Mouse (Mus musculus): Measurements from ENCODE around the gene Myrf. TPM values are rescaled to one million over a fixed set of nuclear protein-coding genes. Genes with fewer than 3 reads are reported as not detected.

The Myrf gene
- polyA plus RNA-seq, 1 experiment from 2014 or later = 11.1 TPM

DNA sequence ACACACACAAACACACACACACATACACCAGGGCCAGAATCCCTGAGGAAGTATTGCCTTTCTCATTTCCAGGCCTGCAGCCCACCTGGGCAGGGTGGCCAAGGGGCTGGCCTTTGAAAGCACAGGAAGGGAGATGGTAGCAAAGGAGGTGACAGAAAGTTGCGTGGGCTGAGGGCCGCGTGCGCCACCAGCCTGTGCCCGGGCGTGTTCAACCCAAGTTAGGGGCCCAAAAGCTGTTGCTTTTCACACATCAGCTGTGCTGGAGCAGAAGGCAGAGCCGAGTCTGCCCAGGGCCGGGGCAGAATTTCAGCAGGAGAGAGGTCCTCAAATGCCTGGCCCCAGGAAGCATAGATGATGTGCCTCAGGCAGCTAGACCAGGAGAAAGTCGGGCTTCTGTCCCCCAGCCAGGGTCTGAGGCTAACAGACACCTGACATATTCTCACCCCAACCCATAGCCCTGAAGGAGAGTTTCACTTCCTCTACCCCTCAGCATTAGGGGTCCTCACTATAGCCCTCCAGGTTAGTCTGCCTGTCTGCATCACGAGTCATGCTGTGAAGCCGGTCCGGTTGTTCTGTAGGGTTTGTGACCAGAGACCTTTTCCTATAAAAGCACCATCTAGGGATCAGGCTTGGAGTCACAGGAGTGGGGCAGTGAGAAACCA is 36.1 kb upstream of the Myrf start:
- H3K27ac ChIP-seq (replicated peaks) = 0 out of 2 replicates have a peak overlapping the region, but pooled peaks have one; percentile 34
- no peak for ATAC-seq (ENCODE audit: extremely low read depth, insufficient number of reproducible peaks, low FRiP score, low TSS enrichment)
- 0 out of 2 replicates have a peak overlapping the region, but pooled peaks have one; percentile 2 for H3K9ac ChIP-seq
- H3K4me1 ChIP-seq = peaks cover 79% of the 10 kb centered on the region
- no peak overlapping the region for H3K4me3 ChIP-seq
- H3K36me3 ChIP-seq = no peaks in the 10 kb centered on the region
- WGBS = 69% methylated on average over 12 of the region's 12 CpGs
- H3K9me3 ChIP-seq = no peaks in the 10 kb centered on the region
- peaks cover 8% of the 10 kb centered on the region; the same call in 1 of the 2 replicates for H3K27me3 ChIP-seq (replicated peaks)
- peak overlapping the region; percentile 49 for H3K4me2 ChIP-seq

DNA sequence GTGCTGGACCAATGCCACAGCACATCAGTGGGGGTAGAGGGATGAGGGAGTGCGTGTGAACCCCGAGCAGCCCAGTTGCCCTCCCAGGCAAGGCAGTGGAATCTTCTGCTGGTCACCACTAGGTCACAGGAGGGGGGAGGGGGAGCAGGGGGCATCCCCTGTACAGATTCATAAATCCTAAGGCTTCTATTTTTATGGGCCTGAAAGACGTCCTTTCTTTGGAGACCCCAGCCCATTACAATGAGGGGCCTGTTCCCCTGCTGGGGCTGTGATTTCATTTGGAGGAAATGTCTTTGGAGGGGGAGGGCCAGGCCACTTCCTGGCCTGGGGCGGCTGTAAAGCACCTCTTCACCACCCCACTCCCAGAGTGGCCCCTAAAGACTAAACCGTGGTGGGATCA is 33.5 kb upstream of the Myrf start:
- Histone ChIP-seq H3K4me3 (no peak overlapping the region), H3K27ac (replicated peaks) (no peak overlapping the region), H3K4me2 (no peak overlapping the region), H3K9me3 (no peaks in the 10 kb centered on the region), H3K9ac (no peak overlapping the region), H3K27me3 (replicated peaks) (peaks cover 11% of the 10 kb centered on the region; the same call in 1 of the 2 replicates), H3K4me1 (peaks cover 53% of the 10 kb centered on the region), H3K36me3 (no peaks in the 10 kb centered on the region)
- no peak for ATAC-seq (ENCODE audit: extremely low read depth, insufficient number of reproducible peaks, low FRiP score, low TSS enrichment)
- WGBS = 51% methylated on average over 5 of the region's 5 CpGs

DNA sequence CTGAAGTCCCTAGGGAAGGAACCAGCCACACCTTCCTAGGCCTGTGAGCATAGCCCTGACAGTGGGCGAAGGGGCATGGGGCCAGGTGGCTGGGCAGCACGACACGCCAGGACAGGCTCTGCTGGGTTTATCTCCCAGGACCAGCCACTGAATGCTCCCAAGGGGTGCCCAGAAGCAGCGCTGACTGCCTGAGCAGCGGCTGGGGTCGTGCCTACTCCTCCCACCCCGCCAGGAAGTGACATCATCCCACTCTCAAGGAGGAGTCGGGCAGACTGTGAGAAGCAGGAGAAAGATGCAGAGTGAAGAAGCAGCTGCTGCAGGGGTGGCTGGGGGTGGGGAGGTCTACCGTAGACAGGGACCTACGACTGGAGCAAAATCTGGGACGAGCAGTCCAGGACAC is 32.2 kb upstream of the Myrf start:
- Histone ChIP-seq H3K9ac (peak overlapping the region; percentile 61), H3K4me1 (peaks cover 40% of the 10 kb centered on the region), H3K27ac (replicated peaks) (peak overlapping the region; percentile 56), H3K9me3 (no peaks in the 10 kb centered on the region), H3K4me2 (peak overlapping the region; percentile 48), H3K27me3 (replicated peaks) (0 out of 2 replicates have a peak, but pooled peaks cover 11% of the 10 kb centered on the region), H3K36me3 (no peaks in the 10 kb centered on the region), H3K4me3 (0 out of 2 replicates have a peak overlapping the region, but pooled peaks have one; percentile 16)
- no peak for ATAC-seq (ENCODE audit: extremely low read depth, insufficient number of reproducible peaks, low FRiP score, low TSS enrichment)
- 29% methylated on average over 11 of the region's 11 CpGs for WGBS

DNA sequence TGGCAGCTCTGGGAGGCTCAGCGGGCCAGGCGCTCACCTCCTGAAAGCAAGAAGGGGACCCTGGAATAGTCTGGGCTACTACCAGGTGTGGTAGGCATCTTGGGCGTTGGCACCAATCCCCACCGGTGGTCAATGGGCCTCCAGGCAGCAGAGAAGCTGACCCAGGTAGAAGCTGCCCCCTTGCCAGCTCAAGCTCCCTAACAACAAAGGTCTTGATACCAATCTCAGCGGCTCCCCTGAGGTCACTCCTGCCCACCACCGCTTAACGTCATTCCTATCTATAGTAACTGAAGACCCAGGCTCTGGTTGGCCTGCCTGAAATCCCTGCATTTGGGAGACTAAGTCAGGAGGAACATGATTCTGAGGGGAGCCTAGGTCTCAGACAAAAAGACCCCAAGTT is 31.0 kb upstream of the Myrf start:
- Histone ChIP-seq H3K9me3 (no peaks in the 10 kb centered on the region), H3K4me3 (no peak overlapping the region), H3K36me3 (no peaks in the 10 kb centered on the region), H3K27ac (replicated peaks) (no peak overlapping the region), H3K4me1 (peaks cover 38% of the 10 kb centered on the region), H3K9ac (no peak overlapping the region), H3K27me3 (replicated peaks) (0 out of 2 replicates have a peak, but pooled peaks cover 11% of the 10 kb centered on the region), H3K4me2 (no peak overlapping the region)
- no peak for ATAC-seq (ENCODE audit: extremely low read depth, insufficient number of reproducible peaks, low FRiP score, low TSS enrichment)
- WGBS = 80% methylated on average over 7 of the region's 7 CpGs

DNA sequence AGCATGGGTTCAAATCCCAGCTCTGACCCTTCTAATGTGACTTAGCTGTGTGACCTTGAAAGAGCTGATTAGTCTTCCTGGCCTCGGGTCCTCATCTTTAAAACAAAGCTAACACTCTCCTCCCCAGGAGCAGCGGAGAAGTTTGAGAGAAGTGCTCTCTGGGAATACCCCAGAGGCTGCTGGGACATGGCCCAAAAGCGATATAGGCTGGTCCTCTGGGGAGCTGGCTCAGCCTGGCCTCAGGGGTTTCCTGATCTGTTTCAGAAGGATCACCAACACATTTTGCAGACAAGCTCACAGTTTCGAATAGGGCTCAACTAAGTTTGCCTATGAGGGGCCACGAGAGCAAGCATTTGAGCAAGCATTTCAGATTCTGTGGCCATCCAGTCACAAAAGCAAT is 29.8 kb upstream of the Myrf start:
- Histone ChIP-seq H3K27ac (replicated peaks) (no peak overlapping the region), H3K4me1 (peaks cover 39% of the 10 kb centered on the region), H3K9me3 (no peaks in the 10 kb centered on the region), H3K36me3 (no peaks in the 10 kb centered on the region), H3K9ac (no peak overlapping the region), H3K4me3 (no peak overlapping the region), H3K27me3 (replicated peaks) (0 out of 2 replicates have a peak, but pooled peaks cover 4% of the 10 kb centered on the region), H3K4me2 (no peak overlapping the region)
- ATAC-seq (ENCODE audit: extremely low read depth, insufficient number of reproducible peaks, low FRiP score, low TSS enrichment) = no peak
- 79% methylated on average over 5 of the region's 5 CpGs for WGBS

DNA sequence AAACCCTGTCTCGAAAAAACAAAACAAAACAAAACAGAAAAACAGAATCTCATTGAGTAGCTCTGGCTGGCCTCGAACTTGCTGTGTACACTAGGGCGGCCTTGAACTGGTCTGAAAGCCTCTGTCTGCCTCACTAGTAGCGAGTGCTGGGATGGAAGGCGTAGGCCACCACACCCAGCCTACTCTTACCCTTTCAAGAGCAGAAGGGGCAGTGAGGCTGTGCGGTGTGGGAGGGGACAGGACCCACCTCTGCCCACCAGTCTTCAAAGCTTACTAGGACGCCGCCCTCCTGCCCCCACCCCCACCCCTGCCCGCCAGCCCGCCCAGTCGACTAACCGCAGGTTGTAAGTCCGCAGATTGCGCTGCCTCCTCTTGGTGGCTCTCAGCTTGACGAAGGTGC is 28.3 kb upstream of the Myrf start:
- H3K27ac ChIP-seq (replicated peaks) = no peak overlapping the region
- H3K9ac ChIP-seq = no peak overlapping the region
- peaks cover 17% of the 10 kb centered on the region for H3K27me3 ChIP-seq (replicated peaks)
- H3K4me3 ChIP-seq = no peak overlapping the region
- no peaks in the 10 kb centered on the region for H3K36me3 ChIP-seq
- no peaks in the 10 kb centered on the region for H3K9me3 ChIP-seq
- 70% methylated on average over 15 of the region's 15 CpGs for WGBS
- no peak for ATAC-seq (ENCODE audit: extremely low read depth, insufficient number of reproducible peaks, low FRiP score, low TSS enrichment)
- no peak overlapping the region for H3K4me2 ChIP-seq
- H3K4me1 ChIP-seq = peaks cover 34% of the 10 kb centered on the region

DNA sequence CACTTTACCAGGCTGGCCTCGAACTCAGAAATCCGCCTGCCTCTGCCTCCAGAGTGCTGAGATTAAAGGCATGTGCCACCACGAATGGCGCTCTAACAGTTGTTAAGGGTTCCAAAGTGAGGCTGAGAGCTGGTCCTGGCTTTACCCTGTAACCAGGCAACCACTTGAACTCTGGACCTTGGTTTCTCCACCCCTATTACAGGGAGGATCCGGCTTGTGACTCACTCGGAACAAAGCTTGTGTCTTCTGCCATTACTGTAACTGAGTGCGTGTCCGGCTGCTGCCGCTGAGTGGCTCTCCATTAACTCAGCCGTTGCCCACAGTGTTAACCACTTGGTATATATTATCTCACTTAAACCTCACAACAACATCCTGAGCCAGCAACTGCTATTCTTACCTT is 27.4 kb upstream of the Myrf start:
- Histone ChIP-seq H3K27ac (replicated peaks) (no peak overlapping the region), H3K9ac (no peak overlapping the region), H3K9me3 (no peaks in the 10 kb centered on the region), H3K36me3 (no peaks in the 10 kb centered on the region), H3K4me1 (peaks cover 25% of the 10 kb centered on the region), H3K4me2 (no peak overlapping the region), H3K4me3 (no peak overlapping the region), H3K27me3 (replicated peaks) (peaks cover 26% of the 10 kb centered on the region)
- 86% methylated on average over 10 of the region's 10 CpGs for WGBS
- ATAC-seq (ENCODE audit: extremely low read depth, insufficient number of reproducible peaks, low FRiP score, low TSS enrichment) = no peak

DNA sequence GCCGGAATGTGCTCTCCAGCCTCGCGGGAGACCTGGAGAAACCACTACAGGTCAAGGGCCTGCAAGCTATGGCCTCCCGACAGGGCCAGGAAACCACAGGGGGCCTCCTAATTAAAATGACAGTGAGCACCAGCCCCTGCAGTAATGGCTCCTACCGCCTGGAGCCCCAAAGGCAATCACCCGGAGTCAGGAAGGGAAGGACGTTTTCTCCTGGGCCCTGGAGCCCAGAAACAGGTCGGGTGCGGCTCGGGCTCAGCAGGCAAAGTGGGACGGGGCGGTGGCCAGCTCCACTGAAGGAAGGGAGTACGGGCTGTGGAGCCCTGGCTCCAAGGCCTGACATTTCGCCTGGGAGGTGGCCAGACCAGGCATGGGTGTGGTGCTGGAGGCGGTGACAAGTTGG is 26.5 kb upstream of the Myrf start:
- Histone ChIP-seq H3K4me2 (peak overlapping the region; percentile 36), H3K9ac (peak overlapping the region; percentile 70), H3K27me3 (replicated peaks) (peaks cover 34% of the 10 kb centered on the region), H3K36me3 (no peaks in the 10 kb centered on the region), H3K4me3 (no peak overlapping the region), H3K27ac (replicated peaks) (peak overlapping the region; percentile 45), H3K4me1 (peaks cover 18% of the 10 kb centered on the region), H3K9me3 (no peaks in the 10 kb centered on the region)
- 24% methylated on average over 15 of the region's 15 CpGs for WGBS
- no peak for ATAC-seq (ENCODE audit: extremely low read depth, insufficient number of reproducible peaks, low FRiP score, low TSS enrichment)

DNA sequence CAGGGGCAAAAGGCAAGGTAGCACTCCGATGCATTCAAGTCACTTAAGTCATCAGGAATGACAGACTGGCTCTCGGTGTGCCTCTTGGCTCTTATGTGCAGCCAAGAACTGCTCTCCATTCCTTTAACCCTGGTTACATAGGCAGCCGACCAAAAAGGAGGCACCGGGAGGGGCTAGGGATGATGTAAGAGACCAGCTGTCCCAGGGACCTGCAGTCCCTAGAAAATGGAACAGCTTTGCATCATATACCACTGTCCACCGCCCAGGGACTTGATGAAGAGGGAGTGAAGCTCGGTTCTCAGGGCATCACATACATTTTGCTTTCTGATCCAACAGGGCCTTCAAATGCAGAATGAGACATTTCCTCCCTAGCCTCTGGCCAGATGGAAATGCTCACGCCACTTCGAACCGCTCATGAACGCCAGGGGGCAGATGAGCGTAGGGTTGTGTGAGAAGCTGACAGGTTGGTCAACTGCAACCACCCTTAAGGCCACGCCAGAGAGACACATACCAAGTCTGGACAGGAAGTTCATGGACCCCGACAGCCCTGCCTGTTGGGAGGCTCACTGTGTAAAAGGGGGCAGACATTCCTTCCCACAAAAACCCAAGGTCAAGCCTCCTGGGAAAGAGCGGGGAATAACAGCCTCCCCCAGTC is 25.8 kb upstream of the Myrf start:
- 0 out of 2 replicates have a peak overlapping the region, but pooled peaks have one; percentile 1 for H3K4me3 ChIP-seq
- WGBS = 18% methylated on average over 14 of the region's 14 CpGs
- H3K4me2 ChIP-seq = peak overlapping the region; percentile 36
- H3K9me3 ChIP-seq = no peaks in the 10 kb centered on the region
- peak overlapping the region; percentile 45 for H3K27ac ChIP-seq (replicated peaks)
- peaks cover 39% of the 10 kb centered on the region for H3K27me3 ChIP-seq (replicated peaks)
- peak overlapping the region; percentile 70 for H3K9ac ChIP-seq
- ATAC-seq (ENCODE audit: extremely low read depth, insufficient number of reproducible peaks, low FRiP score, low TSS enrichment) = no peak
- H3K4me1 ChIP-seq = peaks cover 14% of the 10 kb centered on the region
- H3K36me3 ChIP-seq = no peaks in the 10 kb centered on the region

DNA sequence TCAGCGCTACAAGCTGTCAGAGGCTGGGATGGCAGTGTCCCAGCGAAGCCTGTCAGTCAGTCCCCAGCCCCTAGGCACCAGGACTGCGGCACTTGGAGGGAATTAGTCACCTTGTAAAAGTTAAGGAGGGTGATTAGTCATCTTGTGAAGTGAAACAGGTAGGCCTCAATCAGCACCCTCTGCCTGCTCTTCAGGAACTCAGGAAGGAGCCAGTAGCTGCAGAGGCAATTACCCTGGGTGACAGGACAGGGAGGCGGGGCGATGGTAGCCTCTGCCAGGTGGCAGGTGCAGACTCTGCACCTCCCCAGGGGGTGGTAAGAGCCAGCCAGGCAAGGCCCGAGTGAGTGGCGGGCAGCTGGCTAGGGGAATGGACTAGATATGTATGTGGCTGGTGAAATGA is 20.8 kb upstream of the Myrf start:
- no peak for ATAC-seq (ENCODE audit: extremely low read depth, insufficient number of reproducible peaks, low FRiP score, low TSS enrichment)
- WGBS = 45% methylated on average over 7 of the region's 7 CpGs
- Histone ChIP-seq H3K9me3 (no peaks in the 10 kb centered on the region), H3K4me2 (no peak overlapping the region), H3K9ac (no peak overlapping the region), H3K27me3 (replicated peaks) (peaks cover 75% of the 10 kb centered on the region), H3K27ac (replicated peaks) (no peak overlapping the region), H3K36me3 (no peaks in the 10 kb centered on the region), H3K4me1 (peaks cover 3% of the 10 kb centered on the region; the same call in 1 of the 2 replicates), H3K4me3 (no peak overlapping the region)

DNA sequence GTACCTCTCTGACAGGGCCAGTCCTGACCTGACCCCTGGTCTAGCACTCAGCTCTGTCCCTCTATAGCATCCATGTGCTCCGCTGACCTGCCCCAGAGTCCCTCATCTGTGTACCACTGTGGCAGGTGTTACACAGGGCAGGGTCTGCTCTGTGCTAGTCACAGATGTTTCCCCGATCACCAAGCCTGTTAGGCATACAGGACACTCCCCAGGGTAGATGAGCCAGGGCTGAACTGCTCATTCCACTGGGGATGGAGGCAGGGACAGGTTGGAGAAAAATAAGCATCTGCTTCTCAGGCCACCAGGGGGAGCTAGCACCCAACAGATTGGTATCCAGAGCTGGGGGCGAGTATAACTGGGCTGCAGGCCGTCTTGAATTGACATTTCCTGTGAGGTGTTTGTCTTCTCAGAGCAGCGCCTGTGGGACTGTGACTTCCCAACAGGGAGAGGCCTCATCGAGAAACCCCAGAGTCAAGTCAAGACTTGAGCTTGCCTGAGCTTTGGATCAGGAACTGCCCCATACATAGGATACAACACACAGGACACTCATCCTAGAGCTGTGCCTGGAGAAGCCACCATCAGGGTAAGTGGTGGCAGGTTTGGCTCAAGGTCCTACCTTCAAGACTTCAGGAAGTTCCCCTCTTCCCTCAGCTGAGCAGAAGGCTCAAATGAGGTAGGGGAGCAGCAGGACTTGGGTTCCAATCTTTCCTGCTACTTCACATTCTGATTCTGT is 17.9 kb upstream of the Myrf start:
- no peaks in the 10 kb centered on the region for H3K4me1 ChIP-seq
- H3K4me3 ChIP-seq = no peak overlapping the region
- WGBS = 18% methylated on average over 6 of the region's 6 CpGs
- no peak overlapping the region for H3K27ac ChIP-seq (replicated peaks)
- H3K27me3 ChIP-seq (replicated peaks) = peaks cover 71% of the 10 kb centered on the region
- no peak for ATAC-seq (ENCODE audit: extremely low read depth, insufficient number of reproducible peaks, low FRiP score, low TSS enrichment)
- H3K9me3 ChIP-seq = no peaks in the 10 kb centered on the region
- no peak overlapping the region for H3K9ac ChIP-seq
- no peak overlapping the region for H3K4me2 ChIP-seq
- no peaks in the 10 kb centered on the region for H3K36me3 ChIP-seq
